Mouse (Mus musculus): ENCODE measurements around the gene Ube2cbp.

The Ube2cbp gene

GRCm38 (mm10) chr9:86315700-86316099 is 149.1 kb downstream of the Ube2cbp start:
- no peak for DNase-seq

DNA sequence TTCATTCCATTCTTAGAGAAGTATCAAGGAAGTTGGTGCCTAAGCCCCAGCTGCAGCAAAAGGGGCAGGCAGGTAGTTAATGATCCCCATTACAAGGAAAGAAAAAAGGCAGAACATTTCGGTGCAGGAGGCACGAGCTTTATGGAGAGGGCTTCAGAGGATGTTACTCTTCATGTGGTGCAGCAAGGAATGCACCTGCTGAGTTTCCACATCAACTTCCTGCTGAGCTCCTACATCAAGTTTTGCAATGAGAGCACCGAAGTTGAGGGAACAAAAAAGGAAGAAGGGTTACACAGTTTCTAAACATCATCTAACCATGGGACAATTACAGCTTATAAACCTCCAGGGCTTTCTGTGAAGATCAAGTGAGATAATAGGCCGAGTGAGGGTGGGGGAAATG is 156.1 kb downstream of the Ube2cbp start:
- no peak for DNase-seq

GRCm38 (mm10) chr9:86306556-86306955 is 158.2 kb downstream of the Ube2cbp start:
- DNase-seq = no peak

GRCm38 (mm10) chr9:86301407-86301806 is 163.3 kb downstream of the Ube2cbp start:
- no peak for DNase-seq

GRCm38 (mm10) chr9:86298596-86298995 is 166.2 kb downstream of the Ube2cbp start:
- no peak for DNase-seq

- DNase-seq = no peak
Measured at GRCm38 (mm10) chr9:86298131-86298530, 166.6 kb downstream of the Ube2cbp start.

DNA sequence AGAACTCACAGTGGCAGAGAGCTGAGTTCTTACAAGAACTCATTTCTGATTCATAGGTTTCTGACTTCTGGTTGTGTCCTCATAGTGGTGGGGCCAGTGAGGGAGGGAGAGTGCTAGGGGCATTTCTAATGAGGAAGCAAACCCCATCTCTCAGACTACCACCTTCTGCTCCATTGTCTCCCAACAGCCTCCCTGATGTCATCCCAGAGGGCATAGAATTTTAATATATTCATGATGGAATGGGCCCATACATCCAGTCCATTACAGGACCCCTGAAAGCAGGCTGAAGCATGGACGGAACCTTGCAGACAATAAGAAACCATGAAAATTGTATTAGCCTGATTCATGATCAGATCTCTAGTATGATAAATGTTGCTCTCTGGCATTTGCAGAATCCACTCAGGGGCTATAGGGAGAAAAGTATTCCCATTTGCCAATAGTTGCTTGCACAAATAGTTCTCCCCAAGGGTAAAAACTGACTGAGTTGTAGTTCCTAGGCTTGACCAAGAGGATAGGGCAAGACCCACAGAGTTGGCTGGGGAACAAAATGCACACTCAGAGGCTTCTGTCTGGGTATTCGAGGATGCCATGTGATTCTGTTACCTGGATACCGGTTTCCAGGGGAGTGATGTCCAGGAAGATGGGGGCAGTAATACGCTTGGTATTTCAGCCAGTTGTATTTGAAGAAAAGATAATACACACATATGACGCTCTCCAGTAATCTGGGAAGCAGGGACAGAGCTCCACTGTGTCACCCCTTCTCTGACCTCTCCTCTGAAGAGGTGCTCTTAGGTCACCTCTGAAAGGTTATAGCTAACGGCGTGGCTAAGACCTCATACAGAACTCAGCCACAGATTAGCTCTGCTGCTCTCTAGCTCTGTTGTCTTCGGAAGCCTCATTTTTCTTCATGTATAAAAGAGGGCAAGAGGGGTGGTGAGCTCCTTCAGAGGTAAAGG is 167.8 kb downstream of the Ube2cbp start:
- no peak for DNase-seq

GRCm38 (mm10) chr9:86287570-86287954 is 177.2 kb downstream of the Ube2cbp start:
- DNase-seq = no peak

DNA sequence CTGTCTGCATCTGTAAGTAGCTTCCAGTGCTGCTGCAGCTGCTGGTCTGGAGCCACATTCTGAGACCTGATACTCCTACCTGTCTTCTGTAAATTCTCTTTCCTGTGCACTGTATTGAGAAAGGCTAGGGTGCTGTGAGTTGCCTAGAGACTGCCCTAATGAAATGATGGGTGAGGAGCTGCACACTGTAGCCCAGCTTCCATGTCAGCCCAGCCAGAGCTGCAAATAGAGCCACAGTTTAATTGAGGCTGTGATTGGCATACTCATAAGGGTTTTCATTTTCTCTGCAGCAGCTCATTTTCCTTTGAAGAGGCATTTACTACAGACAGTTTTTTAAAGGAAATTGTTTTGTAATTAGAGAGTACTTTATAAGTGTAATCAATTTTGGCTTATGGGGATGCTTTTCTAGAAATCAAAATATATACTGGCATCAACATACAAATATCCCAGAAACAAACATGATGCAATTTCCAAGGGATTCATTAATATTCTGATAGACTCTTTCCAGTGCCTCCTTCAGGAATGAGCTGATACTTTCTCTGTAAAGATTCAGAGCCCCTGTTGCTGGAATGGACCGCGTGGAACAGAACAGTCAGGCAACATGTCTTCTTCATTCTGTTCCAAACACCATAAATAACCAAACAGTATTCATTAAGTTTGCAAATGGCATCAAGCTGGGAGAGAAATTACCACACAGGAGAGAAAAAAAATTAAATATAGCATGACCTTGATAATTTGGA is 177.8 kb downstream of the Ube2cbp start:
- DNase-seq = no peak

GRCm38 (mm10) chr9:86282555-86282954 is 182.2 kb downstream of the Ube2cbp start:
- DNase-seq = no peak

DNA sequence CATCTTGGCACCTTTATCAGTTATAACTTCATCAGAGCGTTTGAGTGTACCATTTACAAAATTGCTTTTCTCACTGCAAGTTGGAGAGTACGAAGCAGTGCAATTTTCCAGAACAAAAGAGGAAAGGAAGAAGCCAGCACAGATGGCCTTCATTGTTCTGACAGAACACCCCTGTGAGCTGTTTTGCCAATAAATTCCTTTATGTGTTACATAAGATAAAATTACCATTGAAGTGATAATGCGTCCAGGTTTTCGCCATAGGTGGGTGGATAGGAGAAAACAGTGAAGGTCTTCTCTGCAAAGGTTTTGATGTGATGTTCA is 183.6 kb downstream of the Ube2cbp start:
- no peak for DNase-seq

- DNase-seq = no peak
Measured at GRCm38 (mm10) chr9:86280461-86281146, 184.1 kb downstream of the Ube2cbp start.

DNA sequence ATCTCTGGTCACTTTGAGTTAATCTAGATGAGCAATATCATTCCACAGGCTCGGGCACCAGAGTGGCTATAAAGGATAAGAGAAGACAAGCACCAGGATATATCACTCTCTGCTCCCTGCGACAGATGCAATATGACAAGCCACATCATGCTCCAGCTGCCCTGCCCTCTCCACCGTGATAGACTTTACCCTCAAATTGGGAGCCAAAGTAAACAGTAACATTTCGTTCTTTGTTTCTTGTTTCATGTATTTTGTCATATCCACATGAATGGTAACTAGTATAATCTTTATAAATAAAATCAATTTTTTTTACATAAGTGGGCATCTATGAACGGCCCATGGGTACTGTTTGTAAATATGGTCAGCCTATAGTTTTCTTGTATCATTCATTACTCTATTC is 195.2 kb downstream of the Ube2cbp start:
- DNase-seq = no peak

GRCm38 (mm10) chr9:86266658-86267057 is 198.1 kb downstream of the Ube2cbp start:
- DNase-seq = no peak

All from kidney, postnatal 36 days (tissue).